17 mouse cellular contexts compared by ENCODE assay signal in the genomic region with DNA sequence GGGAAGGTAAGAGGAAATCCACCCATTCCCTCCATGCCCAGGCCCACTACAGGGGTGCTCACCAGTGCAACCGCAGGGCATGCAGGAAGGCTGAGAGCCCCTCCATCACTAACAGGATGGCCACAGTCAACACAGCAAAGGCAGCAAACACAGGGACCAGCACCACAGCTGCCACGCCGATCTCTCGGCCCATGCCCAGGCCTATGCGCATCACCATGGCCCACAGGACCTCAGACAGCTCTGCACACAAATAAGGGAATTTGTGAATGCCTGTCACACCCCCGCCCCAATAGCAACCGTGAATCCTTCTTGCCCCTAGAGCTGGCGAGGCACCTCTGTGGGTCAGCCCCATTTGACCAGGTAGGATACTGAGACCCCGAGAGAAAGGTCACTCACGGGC. TPM values are rescaled to one million over a fixed set of nuclear protein-coding genes. Genes with fewer than 3 reads are reported as not detected.
DNase-seq lines count a peak whose midpoint lies in the region; ATAC-seq and TF ChIP-seq lines count a peak whose summit lies in the region.
"Had no signal": no experiment of that assay in that cellular context is flagged by ENCODE, and none has a peak within 500 bp of the region (broad histone marks: within the 10 kb centered on the region; RNA-seq: fewer than 3 reads in every experiment).

No protein-coding gene starts in this region.

- DNase-seq in testis, postnatal 14 days (ENCODE audit: low spot score) = no peak
- DNase-seq in lung, adult 18-20 months = no peak
- DNase-seq in frontal cortex, postnatal 10 days (ENCODE audit: low spot score in 2 of 2) = no peak
- no peak for DNase-seq in gastrocnemius, postnatal 4 days (ENCODE audit: low spot score in 2 of 2)
- DNase-seq: cerebellum, postnatal 10 days; heart, adult 18-20 months; kidney, adult 9 months; kidney, postnatal 4 days; lung, embryonic 14.5 days; retina, postnatal 1 day; right cerebral cortex, postnatal 4 days had no signal

- no peaks in the 10 kb centered on the region for H3K27me3 ChIP-seq in forebrain, embryonic 12.5 days
- H3K27me3 ChIP-seq in forebrain, embryonic 16.5 days (replicated peaks; ENCODE audit: control insufficient read depth, insufficient read depth, low read length) = no peaks in the 10 kb centered on the region
- H3K27me3 ChIP-seq in testis, adult 2 months (ENCODE audit: control insufficient read depth, insufficient read depth, low read length) = no peaks in the 10 kb centered on the region
- no peaks in the 10 kb centered on the region for H3K27me3 ChIP-seq in midbrain, embryonic 13.5 days

- H3K4me2 ChIP-seq in forebrain, embryonic 12.5 days = no peak overlapping the region
- no peak overlapping the region for H3K4me2 ChIP-seq in forebrain, embryonic 16.5 days (ENCODE audit: low read length)
- no peak overlapping the region for H3K4me2 ChIP-seq in midbrain, embryonic 13.5 days (replicated peaks)
- H3K4me2 ChIP-seq: liver, embryonic 11.5 days; lung, embryonic 14.5 days had no signal

- no peak for ATAC-seq in forebrain, embryonic 12.5 days (ENCODE audit: low FRiP score)
- ATAC-seq in forebrain, embryonic 16.5 days = no peak
- ATAC-seq in midbrain, embryonic 13.5 days = no peak

- 95% methylated on average over 10 of the region's 10 CpGs for WGBS in forebrain, embryonic 12.5 days
- WGBS in forebrain, embryonic 16.5 days = 90% methylated on average over 10 of the region's 10 CpGs
- WGBS in midbrain, embryonic 13.5 days = 92% methylated on average over 10 of the region's 10 CpGs

- peak overlapping the region; percentile 66; the same call in 1 of the 2 replicates for H3K27ac ChIP-seq in forebrain, embryonic 12.5 days
- H3K27ac ChIP-seq in forebrain, embryonic 16.5 days (ENCODE audit: low read length) = no peak overlapping the region
- H3K27ac ChIP-seq in testis, adult 2 months (ENCODE audit: control insufficient read depth, insufficient read depth, low read depth, low read length) = no peak overlapping the region
- H3K27ac ChIP-seq in midbrain, embryonic 13.5 days = peak overlapping the region; percentile 49; the same call in 1 of the 2 replicates
- H3K27ac ChIP-seq: limb, embryonic 10.5 days had no signal

- no peaks in the 10 kb centered on the region for H3K9me3 ChIP-seq in forebrain, embryonic 12.5 days
- H3K9me3 ChIP-seq in forebrain, embryonic 16.5 days (ENCODE audit: control insufficient read depth, low read length) = no peaks in the 10 kb centered on the region
- H3K9me3 ChIP-seq in midbrain, embryonic 13.5 days = no peaks in the 10 kb centered on the region
- H3K9me3 ChIP-seq: limb, embryonic 10.5 days had no signal

- no peak overlapping the region for H3K4me3 ChIP-seq in forebrain, embryonic 12.5 days (replicated peaks)
- no peak overlapping the region for H3K4me3 ChIP-seq in forebrain, embryonic 16.5 days (replicated peaks; ENCODE audit: low read length)
- H3K4me3 ChIP-seq in testis, adult 2 months (ENCODE audit: control insufficient read depth, low read depth, low read length) = no peak overlapping the region
- no peak overlapping the region for H3K4me3 ChIP-seq in midbrain, embryonic 13.5 days (replicated peaks)
- H3K4me3 ChIP-seq: limb, embryonic 10.5 days had no signal

- no peak overlapping the region for H3K9ac ChIP-seq in forebrain, embryonic 12.5 days
- H3K9ac ChIP-seq in forebrain, embryonic 16.5 days (replicated peaks; ENCODE audit: low read depth, low read length) = no peak overlapping the region
- no peak overlapping the region for H3K9ac ChIP-seq in midbrain, embryonic 13.5 days (replicated peaks)
- H3K9ac ChIP-seq: lung, embryonic 14.5 days had no signal

- TF ChIP-seq CTCF in testis, adult 2 months (IDR thresholded peaks at IDR 0.05; ENCODE audit: control insufficient read depth, insufficient read depth, insufficient replicate concordance, low read depth, low read length) = no peak

- TF ChIP-seq POLR2A in testis, adult 2 months (IDR thresholded peaks at IDR 0.05; ENCODE audit: control insufficient read depth, low read depth, low read length) = 0 out of 2 replicates have a peak, but pooled peaks have one; percentile 6

- H3K36me3 ChIP-seq in forebrain, embryonic 12.5 days (replicated peaks) = peaks cover 61% of the 10 kb centered on the region
- H3K36me3 ChIP-seq in forebrain, embryonic 16.5 days (ENCODE audit: control insufficient read depth, insufficient read depth) = peaks cover 14% of the 10 kb centered on the region
- H3K36me3 ChIP-seq in testis, adult 2 months (ENCODE audit: control insufficient read depth, insufficient read depth, low read length) = no peaks in the 10 kb centered on the region; the same call in 1 of the 2 replicates
- peaks cover 60% of the 10 kb centered on the region for H3K36me3 ChIP-seq in midbrain, embryonic 13.5 days

- H3K4me1 ChIP-seq in forebrain, embryonic 12.5 days = peaks cover 15% of the 10 kb centered on the region
- no peaks in the 10 kb centered on the region for H3K4me1 ChIP-seq in forebrain, embryonic 16.5 days (replicated peaks; ENCODE audit: control insufficient read depth, insufficient read depth, low read length)
- no peaks in the 10 kb centered on the region for H3K4me1 ChIP-seq in testis, adult 2 months (ENCODE audit: control insufficient read depth, insufficient read depth, low read length)
- peaks cover 8% of the 10 kb centered on the region for H3K4me1 ChIP-seq in midbrain, embryonic 13.5 days (replicated peaks)

RNA-seq across cellular contexts. Expression of gene Tcirg1, which starts 10.7 kb away (rescaled TPM):
- 10.3 and 12.4 TPM in 2 replicates for polyA plus RNA-seq in forebrain, embryonic 12.5 days (2016; fragmentation: Nextera tagmentation; extraction: Ambion mirVana)
- polyA plus RNA-seq in forebrain, embryonic 16.5 days (2015; fragmentation: Nextera tagmentation; extraction: Ambion mirVana) = 9.0 and 11.2 TPM in 2 replicates
- 11.2 and 11.4 TPM in 2 replicates for polyA plus RNA-seq in testis, adult 2 months (2012; rRNA removed)
- 7.4 and 10.9 TPM in 2 replicates for polyA plus RNA-seq in midbrain, embryonic 13.5 days (2015; fragmentation: Nextera tagmentation; extraction: Ambion mirVana)
- 10 to 100 TPM; 25.9 to 34.5 TPM for total RNA-seq in gastrocnemius, postnatal 4 days (2021)

RNA-seq across cellular contexts. Expression of gene Ndufs8, which starts 16.4 kb away (rescaled TPM):
- 166 and 168 TPM in 2 replicates for polyA plus RNA-seq in forebrain, embryonic 12.5 days (2016; fragmentation: Nextera tagmentation; extraction: Ambion mirVana)
- 186 and 207 TPM in 2 replicates for polyA plus RNA-seq in forebrain, embryonic 16.5 days (2015; fragmentation: Nextera tagmentation; extraction: Ambion mirVana)
- polyA plus RNA-seq in testis, adult 2 months (2012; rRNA removed) = 69.9 and 91.3 TPM in 2 replicates
- 232 TPM in 2 replicates for polyA plus RNA-seq in midbrain, embryonic 13.5 days (2015; fragmentation: Nextera tagmentation; extraction: Ambion mirVana)
- total RNA-seq in gastrocnemius, postnatal 4 days (2021) = 100 to 1,000 TPM; 182 to 186 TPM

RNA-seq across cellular contexts. Expression of gene Aldh3b1, which starts 33.4 kb away (rescaled TPM):
- polyA plus RNA-seq in forebrain, embryonic 12.5 days (2016; fragmentation: Nextera tagmentation; extraction: Ambion mirVana) = 0.64 and 0.69 TPM in 2 replicates
- 1.2 and 1.4 TPM in 2 replicates for polyA plus RNA-seq in forebrain, embryonic 16.5 days (2015; fragmentation: Nextera tagmentation; extraction: Ambion mirVana)
- 48.2 and 52.4 TPM in 2 replicates for polyA plus RNA-seq in testis, adult 2 months (2012; rRNA removed)
- polyA plus RNA-seq in midbrain, embryonic 13.5 days (2015; fragmentation: Nextera tagmentation; extraction: Ambion mirVana) = 0.80 and 1.1 TPM in 2 replicates
- total RNA-seq in gastrocnemius, postnatal 4 days (2021) = 1 to 10 TPM; 6.7 to 7.1 TPM

RNA-seq across cellular contexts. Expression of gene Unc93b1, which starts 38.8 kb away (rescaled TPM):
- 4.8 TPM in 2 replicates for polyA plus RNA-seq in forebrain, embryonic 12.5 days (2016; fragmentation: Nextera tagmentation; extraction: Ambion mirVana)
- 7.7 TPM in 2 replicates for polyA plus RNA-seq in forebrain, embryonic 16.5 days (2015; fragmentation: Nextera tagmentation; extraction: Ambion mirVana)
- polyA plus RNA-seq in testis, adult 2 months (2012; rRNA removed) = 6.6 and 8.0 TPM in 2 replicates
- polyA plus RNA-seq in midbrain, embryonic 13.5 days (2015; fragmentation: Nextera tagmentation; extraction: Ambion mirVana) = 5.6 and 8.1 TPM in 2 replicates
- 10 to 100 TPM; 25.8 to 26.8 TPM for total RNA-seq in gastrocnemius, postnatal 4 days (2021)

RNA-seq across cellular contexts. Expression of gene Chka, which starts 44.6 kb away (rescaled TPM):
- 63.5 and 69.6 TPM in 2 replicates for polyA plus RNA-seq in forebrain, embryonic 12.5 days (2016; fragmentation: Nextera tagmentation; extraction: Ambion mirVana)
- 57.5 and 66.7 TPM in 2 replicates for polyA plus RNA-seq in forebrain, embryonic 16.5 days (2015; fragmentation: Nextera tagmentation; extraction: Ambion mirVana)
- 85.7 and 90.2 TPM in 2 replicates for polyA plus RNA-seq in testis, adult 2 months (2012; rRNA removed)
- 49.5 and 58.0 TPM in 2 replicates for polyA plus RNA-seq in midbrain, embryonic 13.5 days (2015; fragmentation: Nextera tagmentation; extraction: Ambion mirVana)
- 10 to 100 TPM; 13.6 to 14.9 TPM for total RNA-seq in gastrocnemius, postnatal 4 days (2021)

Comparison
In these comparisons a context has a peak if more than half of its experiments do, and no peak if none do; other contexts are left out.
1. H3K27ac ChIP-seq: peak in forebrain, embryonic 12.5 days (single experiment) and midbrain, embryonic 13.5 days (single experiment); none in forebrain, embryonic 16.5 days (single experiment) and testis, adult 2 months (single experiment).
2. RNA of gene Aldh3b1, which starts 33.4 kb away (polyA plus RNA-seq): 48.2 to 52.4 TPM in testis, adult 2 months; 1.2 to 1.4 TPM in forebrain, embryonic 16.5 days, 0.80 to 1.1 TPM in midbrain, embryonic 13.5 days and 0.64 to 0.69 TPM in forebrain, embryonic 12.5 days; every median in the first group is over 10 times any median in the second.